Mouse (Mus musculus) 3T3-L1 (cell line): ENCODE measurements at regions not wholly inside any gene's neighbourhood (a gene's known extent, or its start where the extent isn't known, plus 50 kb on each side); places are given as distances from the start of the nearest gene placed in this dataset.

Source experiments
- DNase-seq: peaks from one replicate; pipeline ENCODE4 v3.0.0-alpha.2; 2015; ENCODE audit warnings: low read depth, low spot score

DNA sequence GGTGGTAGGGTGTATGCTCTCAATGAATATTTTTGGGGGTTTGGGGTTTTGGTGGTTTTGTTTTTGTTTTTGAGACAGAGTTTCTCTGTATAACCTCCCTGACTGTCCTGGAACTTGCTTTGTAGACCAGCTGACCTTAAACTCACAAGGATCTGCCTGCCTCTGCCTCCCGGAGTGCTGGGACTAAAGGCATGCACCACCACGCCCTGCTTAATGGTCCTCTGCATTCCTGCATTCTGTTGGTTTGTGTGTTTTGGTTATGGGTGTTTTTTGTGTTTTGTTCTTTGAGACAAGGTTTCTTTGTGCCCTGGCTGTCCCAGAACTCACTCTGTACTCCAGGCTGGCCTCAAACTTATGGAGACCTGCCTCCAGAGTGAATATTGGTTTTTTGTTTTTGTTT lies 143.6 kb upstream of the Cited2 start:
- DNase-seq, result no peak

DNA sequence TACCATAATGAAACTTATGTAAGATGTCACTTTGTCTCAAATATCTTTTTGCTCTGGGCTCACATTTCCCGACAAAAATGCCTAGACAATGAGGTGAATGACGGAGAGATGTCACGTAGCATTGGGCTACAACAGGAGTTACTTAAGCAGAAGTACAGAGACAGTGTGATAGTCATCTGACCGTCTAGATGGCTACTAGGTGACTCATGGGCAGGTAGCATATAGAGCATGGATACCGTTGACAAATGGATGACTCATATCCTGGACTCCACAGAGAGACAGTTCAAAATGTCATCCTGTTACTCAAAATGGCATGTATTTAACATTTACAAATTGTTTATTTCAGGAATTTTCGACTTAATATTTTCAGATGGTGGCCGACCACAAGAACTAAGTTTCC lies 138.2 kb upstream of the Cited2 start:
- DNase-seq, result peak; percentile 81

DNA sequence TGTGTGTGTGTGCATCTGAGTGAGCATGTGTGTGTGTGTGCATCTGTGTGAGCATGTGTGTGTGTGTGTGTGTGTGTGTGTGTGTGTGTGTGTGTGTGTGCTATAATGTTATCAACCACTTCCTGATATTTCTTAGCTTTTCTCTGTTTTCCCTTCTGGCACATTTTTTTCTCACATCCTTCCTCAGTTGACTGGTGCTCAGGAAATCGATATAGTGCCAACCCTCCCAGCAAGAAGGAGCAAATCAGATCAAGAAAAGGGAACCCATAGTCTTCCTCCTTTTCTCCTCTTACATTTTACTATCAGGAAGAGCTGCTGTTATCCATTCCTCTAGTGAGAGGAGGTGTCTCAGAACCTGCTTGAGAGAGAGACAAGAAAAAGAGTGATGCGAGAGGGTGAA lies 136.1 kb upstream of the Cited2 start:
- DNase-seq, result no peak

DNA sequence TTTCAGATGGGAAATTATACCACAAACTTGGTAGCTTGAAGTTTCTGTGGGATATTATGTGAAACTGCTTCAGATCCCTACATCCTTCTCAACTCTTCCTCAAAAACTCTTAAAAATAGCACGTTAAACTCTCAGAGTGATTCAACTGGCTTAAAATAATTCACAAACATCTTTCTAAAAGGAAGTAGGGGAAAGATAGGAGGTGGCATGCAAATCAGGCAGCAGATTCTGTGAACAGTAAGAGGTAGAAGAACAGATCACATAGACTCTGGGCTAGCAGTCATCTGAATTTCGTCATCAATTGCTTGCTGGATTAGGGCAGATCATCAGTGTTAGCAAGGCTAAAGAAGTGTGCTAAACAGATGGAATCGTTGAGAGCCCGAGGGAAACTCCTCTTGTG lies 133.9 kb upstream of the Cited2 start:
- no peak for DNase-seq

DNA sequence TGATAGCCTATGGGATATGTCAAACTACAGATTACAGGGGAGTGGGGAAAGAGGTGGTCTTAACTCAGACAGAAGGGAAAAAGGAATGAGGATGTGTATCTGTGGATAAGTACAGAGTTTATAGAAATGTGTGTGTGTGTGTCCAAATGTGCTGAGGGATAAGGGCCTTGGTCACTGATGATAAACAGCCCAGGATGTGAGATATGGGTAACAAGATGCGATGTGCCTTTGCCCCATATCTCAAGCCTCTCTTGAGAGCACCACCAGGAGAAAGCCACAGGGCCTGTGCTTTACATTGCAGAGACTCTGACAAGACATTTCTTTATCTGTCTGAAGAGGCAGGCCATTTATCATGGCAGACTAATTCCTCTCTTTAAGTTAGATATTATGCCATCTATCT lies 132.8 kb upstream of the Cited2 start:
- no peak for DNase-seq

DNA sequence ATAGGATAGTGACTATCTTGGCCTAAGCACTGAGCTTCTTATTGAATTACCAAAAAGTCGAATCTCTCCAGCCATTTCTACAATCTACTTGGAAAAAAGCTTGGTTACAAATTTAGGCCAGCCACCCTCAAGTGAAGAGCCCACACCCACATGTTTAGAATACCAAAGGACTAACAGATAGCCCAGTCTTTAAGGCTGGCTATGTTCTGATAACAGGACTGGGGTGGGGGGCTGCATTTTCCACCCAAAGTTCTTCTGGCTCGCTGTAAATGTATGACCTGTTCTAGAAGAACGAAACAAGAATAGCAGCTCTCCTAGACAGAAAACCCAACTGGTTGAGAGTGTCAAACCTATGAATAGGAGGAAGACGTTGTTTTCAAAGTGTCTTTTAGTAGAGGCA lies 130.6 kb upstream of the Cited2 start:
- no peak for DNase-seq

DNA sequence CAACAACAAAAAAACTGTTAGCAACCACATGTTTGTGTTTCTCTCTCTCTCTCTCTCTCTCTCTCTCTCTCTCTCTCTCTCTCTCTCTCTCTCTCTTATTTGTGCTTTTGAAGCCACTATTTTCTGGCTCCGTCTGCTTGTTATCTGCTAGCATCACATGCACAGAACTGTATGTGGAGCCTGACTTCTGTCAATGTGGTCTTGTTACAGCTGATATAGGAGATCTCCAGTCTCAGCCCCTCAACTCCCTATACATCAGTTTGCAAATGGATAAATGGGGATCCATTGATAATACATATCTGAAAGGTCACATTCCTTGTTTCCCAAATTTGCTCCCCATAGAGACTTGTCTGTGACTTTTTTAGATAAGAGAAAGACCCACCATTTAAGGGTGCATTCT lies 126.9 kb upstream of the Cited2 start:
- DNase-seq, result no peak

DNA sequence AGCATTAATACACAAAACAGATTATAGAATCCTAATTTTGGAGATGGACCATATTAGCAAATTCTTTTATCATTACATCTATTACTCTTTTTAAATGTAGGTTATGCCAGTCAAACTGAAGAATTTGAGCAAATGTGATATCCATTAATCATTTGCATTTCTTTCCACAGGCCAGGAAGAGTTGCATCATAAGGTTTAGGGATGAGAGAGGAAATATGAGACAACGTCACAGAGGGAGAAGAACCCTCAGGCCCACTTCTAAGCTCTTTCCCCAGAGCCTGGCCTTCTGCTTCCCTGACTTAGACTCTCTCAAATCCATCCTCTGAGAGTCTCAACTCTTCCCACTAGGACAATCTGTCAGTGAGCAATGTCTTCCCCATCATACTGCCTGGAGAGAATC lies 126.3 kb upstream of the Cited2 start:
- DNase-seq, result peak; percentile 53

DNA sequence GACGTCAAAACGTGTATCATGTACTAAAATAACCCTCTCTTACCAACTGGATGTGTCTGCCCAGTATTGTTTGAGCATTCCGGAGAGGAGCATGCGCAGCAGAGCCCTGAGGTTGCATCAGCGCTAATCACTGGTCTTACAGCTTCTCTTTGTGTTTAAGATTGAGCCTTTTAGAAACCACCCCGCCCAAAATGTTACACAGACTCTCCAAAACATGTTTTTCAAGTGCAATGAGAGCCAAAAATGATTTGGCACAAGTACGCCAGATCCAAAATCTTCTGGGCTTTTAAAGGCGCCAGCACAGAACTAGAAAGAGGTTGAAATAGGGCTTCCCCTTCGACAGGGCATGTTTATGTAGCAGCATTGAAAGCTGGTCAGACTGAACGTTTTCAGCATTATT lies 123.8 kb upstream of the Cited2 start:
- no peak for DNase-seq

DNA sequence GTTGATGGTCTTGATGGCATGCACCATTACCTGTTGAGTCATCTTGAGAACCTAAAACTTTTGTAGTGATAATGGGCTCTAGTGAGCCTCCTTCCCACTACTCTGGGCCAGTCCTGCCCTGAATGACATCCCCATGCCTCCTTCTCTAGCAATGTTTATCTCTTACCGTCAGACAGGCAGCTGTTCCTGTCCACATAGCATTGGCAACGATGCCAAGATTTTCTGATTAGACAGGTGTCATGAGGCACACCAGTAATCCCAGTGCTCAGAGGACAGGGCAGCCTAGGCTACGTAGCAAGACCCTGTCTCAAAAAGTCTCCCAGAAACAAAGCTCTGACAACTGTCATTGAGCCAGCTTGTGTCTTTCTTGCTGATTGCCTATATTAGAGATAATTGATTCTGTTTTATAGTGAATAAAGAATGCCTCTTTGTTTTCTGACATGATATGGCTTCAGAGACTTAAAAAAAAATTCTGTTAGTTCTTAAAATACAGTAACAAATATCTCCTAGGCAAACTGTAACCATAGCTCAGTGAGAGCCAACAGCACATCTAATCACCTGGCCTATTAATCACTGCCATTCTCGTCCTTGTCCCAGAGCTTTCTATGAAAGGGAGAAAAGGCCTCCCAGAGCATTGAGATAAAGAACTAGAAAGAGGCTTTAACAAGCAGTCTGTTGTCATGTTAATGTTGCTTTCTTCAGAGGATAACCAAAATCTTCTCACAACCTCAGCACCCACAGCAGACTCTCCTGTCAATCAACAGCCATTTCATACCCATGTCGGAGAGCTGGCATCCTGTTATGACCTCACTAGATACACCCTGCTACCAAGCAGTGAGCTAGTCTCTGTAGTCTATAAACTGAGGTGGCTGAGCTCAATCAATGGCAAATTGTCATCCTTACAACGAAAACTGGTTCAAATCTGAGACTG lies 122.9 kb upstream of the Cited2 start:
- DNase-seq, result no peak

DNA sequence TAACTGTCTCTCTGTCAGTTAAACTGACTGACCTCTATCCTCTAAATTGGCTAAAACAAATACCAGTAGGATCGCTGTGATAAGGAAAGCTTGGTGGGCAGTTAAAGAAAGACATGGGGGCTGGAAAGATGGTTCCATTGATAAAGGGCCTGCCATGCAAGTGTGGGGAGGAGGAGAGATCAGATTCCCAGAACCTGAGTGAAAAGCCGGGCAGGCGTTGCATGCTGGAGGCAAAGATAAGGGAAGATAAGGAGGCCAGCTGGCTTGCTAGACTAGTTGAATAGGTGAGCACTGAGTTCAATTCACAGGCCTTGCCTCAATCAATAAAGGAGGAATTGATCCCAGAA lies 122.3 kb upstream of the Cited2 start:
- DNase-seq, result no peak

DNA sequence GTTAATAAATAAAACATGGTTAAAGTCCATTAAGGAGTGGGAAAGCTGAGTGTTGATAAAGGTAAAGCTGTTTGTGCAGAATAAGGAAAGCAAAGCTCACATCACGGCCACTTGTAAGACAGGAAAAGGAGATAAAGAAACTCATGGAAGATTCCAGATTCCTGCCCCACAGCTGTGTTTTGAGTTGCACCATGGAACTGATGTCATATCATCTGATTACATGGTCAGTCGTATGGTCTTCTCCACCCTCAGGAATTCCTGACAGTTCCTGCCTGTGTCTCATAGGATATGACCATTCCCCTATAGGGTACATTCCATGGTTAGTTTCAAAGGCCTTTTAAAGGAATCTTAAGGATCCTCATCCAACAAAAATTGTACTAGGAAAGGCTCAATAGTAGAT lies 120.6 kb upstream of the Cited2 start:
- peak; percentile 33 for DNase-seq

DNA sequence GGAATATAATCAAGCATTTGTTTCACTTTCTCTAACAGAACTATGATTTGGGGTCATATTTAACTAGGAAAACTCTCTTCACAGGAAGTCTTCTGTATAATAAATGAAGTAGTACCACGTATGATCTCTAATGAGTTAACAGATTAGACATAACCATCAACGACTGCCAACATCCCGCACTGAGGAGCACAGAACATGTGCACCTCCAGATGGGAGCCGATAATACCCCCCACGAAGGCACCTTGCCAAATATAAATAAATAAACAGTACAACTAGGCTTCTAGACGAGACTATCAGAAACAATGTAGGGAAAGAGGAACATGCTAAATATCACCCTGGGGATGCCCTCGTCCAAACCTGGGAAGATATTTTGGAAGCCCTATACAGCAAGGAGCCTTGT lies 114.8 kb upstream of the Cited2 start:
- DNase-seq, result no peak

DNA sequence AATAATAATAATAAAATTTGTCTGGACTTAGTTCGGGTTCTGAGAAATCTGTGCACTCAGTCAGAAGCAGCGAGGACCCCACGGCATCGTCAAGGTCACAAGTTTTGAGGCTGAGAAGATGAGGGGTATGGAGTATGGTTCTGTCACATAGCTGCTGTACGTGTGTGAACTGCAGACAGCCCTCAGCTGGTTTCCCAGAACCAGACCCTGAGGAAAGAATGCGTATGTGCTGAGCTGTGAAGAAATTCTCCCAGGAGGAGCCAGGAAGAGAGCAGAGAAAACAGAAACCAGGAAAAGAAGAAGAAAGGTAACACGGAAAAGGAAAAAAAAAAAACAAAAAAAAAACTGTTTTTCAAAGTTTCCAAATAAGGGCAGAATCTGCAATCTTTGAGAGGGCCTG lies 112.4 kb upstream of the Cited2 start:
- peak; percentile 8 for DNase-seq

DNA sequence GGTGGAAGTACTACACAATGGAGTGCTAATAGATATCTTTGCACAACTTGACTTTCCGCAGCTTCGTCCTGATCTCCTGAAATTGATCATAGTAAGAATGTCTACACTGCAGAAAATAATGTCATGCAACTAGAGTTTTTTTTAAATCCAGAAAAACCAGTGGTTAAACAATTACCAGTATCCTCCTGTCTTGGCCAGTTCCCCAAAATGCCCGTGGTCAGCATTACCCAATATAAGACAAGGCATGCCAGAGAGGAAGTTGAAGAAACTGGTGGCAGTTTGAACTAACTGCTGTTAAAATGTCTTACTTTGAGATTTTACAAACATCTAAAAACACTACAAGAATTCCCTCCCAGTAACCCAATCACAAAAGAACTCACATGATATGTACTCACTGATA lies 109.7 kb upstream of the Cited2 start:
- DNase-seq, result peak; percentile 53

DNA sequence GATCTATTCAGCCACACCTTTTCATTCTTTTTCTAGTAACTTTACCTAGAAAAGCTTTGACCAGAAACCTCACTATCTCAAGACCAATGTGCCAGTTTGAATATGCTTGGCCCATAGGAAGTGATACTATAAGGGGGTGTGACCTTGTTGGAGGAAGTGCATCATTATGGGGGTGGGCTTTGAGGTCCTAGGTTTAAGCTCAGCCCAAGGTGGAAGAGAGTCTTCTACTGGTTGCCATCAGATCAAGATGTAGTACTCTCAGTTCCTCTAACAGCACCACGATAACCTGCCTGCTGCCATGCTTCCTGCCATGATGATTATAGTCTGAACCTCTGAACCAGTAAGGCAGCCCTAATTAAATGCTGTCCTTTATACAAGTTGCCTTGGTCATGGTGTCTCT lies 105.0 kb upstream of the Cited2 start:
- no peak for DNase-seq

DNA sequence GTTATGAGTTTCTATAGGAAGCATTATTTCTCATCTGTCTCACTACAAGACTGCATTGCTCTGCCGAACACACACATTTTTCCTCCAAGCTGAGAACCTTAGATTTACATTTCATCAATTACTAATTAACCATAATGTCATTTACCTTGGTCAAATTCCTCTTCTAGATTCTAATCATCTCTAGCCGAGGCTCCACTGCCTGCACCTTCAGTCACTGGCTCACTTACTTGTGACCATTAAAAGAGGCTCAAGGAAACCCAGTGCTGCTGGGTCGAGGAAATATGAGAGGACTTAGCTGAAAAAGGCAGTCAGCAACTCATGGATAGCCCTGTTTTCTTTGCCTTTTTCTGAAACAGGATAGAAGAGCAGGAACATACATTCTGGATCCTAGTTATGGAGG lies 103.4 kb upstream of the Cited2 start:
- DNase-seq, result no peak

DNA sequence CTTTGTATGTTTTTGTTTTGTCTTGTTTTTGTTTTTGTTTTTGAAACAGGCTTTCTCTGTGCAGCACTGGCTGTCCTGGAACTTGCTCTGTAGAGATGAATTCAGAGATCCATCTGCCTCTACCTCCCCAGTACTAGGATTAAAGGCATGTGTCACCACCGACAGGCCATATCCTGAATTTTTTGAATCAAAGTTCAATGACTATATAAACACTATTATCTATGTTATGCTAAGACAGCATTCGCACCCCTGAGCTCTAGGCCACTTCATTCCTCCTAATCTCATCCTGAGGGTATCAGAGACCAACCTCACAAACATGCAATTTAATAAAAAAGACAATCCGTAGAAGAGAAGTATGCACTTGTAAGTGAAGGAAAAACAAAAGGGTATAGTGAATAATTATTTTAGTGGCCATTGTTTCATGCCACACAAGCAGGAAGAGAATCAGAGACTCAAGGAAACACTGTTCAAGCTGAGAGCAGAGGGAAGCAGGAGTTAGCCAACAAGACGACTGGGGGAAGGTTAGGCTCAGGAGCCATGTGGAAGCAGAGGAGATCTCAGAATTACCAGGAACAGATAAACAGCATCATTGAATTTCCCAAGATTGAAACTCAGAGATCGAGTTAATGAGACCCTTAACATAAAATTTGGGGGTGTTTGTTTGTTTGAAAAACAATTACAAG lies 101.2 kb upstream of the Cited2 start:
- no peak for DNase-seq

DNA sequence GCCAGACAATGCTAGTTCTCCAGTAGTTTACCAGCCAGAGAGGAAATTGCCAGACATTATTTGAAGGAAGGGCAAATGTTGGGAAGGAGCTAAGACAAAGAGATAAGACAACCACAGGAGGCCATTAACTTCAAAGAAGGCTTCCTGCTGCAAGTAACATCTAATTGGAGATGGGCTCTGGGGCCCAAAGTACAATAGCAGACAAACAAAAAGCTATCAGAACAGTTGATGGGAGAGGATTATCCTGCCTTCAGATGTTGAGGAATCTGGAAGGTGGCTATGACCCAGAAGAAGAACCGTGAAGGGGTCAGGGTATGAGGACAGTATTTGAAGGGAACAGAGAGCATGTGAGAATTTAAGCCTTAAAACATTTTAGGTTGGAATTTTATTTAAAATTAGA lies 100.2 kb upstream of the Cited2 start:
- no peak for DNase-seq

DNA sequence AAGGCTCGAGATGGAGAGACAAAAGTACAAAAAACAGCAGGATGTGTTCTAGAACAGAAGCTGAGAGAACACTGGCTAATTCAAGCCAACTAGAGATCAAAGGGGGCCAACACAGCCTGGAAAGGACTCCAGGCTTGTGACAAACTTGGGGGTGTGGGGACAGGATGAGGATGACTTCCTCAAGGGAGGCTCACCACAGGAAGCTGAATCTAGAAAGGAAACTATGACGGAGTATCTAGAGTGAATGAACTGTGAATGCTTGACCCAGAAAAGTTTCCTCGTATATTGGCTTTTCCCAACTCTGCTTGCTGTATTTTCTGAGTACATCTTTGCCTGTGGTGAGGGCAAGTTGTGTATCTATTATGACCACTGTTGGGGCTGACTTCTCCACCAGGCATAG lies 93.3 kb upstream of the Cited2 start:
- no peak for DNase-seq

DNA sequence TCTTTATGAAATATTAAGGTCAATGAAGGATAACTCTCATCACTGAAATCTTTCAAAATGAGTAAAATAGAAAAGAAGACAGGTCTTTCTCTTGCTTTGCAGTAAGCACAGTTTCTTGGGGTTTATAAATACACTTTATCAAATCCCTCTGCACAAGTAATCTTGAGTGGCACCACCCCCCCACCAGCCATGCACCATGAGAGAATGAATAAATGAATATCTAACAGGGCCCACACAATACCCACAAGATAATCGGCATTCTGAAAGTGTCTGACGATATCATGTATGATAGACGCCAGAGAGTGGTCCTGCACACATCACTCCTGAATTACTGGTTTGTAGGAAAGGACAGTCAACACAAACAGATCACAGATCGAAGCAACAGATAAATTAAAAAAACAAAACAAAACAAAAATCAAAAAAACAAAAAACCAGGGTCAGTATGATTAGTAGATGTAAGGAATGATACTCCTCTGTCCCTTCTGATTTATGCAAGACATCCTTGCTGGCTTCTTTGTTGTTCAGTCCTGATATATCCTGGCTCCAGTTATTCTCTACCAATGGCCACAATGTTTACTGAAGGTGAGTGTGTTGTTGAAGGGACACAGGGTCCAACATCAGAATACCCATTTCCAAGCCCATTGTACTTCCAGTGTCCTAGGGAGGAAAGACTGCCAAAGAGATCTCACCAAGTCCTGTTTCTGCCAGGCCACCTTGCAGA lies 92.0 kb upstream of the Cited2 start:
- no peak for DNase-seq

DNA sequence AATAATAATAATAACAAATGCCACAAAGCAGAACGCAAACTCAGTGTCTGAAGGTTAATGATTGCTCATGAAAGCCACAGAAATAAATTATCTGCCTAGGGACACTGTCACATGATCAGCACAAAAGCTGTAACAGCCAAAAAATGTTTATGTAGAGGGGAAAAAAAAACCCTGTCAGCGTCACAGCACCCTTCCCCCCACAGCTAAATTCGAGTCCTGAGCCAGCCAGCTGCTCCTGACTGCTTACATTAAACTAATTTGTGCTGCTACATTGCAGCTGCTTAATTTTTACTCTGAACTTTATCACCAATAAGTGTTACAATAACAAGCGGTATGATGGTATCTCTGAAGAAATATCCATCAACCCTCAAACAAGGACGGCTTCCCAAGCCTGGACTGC lies 91.2 kb upstream of the Cited2 start:
- no peak for DNase-seq
